Mouse (Mus musculus) lung, postnatal 0 days (tissue): Measurements from ENCODE around the gene Snrpd2. TPM values are rescaled to one million over a fixed set of nuclear protein-coding genes. Genes with fewer than 3 reads are reported as not detected.

ENCODE experiments used
- ATAC-seq: fragments of 200-750 bp; cut with Nextera tagmentation; 2 replicates; pipeline ENCODE4 v1.8.0; 2017; ENCODE audit warnings: moderate library complexity
- DNase-seq: peaks from one replicate; pipeline ENCODE4 v3.0.0-alpha.2; 2016; ENCODE audit warnings: low spot score
- H3K27ac ChIP-seq: fragments of 300-500 bp; sonication (generic); 2 replicates; pipeline ENCODE4 v1.5.1; 2014; ENCODE audit warnings: antibody characterized with exemption, mild to moderate bottlenecking, low read length, mixed read lengths
- H3K27me3 ChIP-seq: fragments of 300-500 bp; sonication (generic); replicated peaks from 2 replicates; pipeline ENCODE4 v1.6.1; 2014; ENCODE audit warnings: low read length, mixed read lengths; ENCODE audit not compliant: insufficient read depth
- H3K36me3 ChIP-seq: fragments of 300-500 bp; sonication (generic); 2 replicates; pipeline ENCODE4 v1.6.1; 2014; ENCODE audit warnings: low read length, mixed read lengths; ENCODE audit not compliant: insufficient read depth
- H3K4me1 ChIP-seq: fragments of 300-500 bp; sonication (generic); 2 replicates; pipeline ENCODE4 v1.6.1; 2014; ENCODE audit warnings: antibody characterized with exemption, low read depth, low read length, mixed read lengths; ENCODE audit not compliant: insufficient read depth
- H3K4me2 ChIP-seq: fragments of 300-500 bp; sonication (generic); replicated peaks from 2 replicates; pipeline ENCODE4 v1.6.1; 2014; ENCODE audit warnings: low read depth, mild to moderate bottlenecking, low read length, moderate library complexity, mixed read lengths
- H3K4me3 ChIP-seq: fragments of 300-500 bp; sonication (generic); 2 replicates; pipeline ENCODE4 v1.5.1; 2014; ENCODE audit warnings: low read depth, low read length
- H3K9ac ChIP-seq: fragments of 300-500 bp; sonication (generic); replicated peaks from 2 replicates; pipeline ENCODE4 v1.6.1; 2014; ENCODE audit warnings: low read depth, mild to moderate bottlenecking
- H3K9me3 ChIP-seq: fragments of 300-500 bp; sonication (generic); 2 replicates; pipeline ENCODE4 v1.6.1; 2016; ENCODE audit warnings: low read length, mixed read lengths
- CTCF ChIP-seq: IDR thresholded peaks from 2 replicates; pipeline ENCODE4 v1.5.1; 2016; ENCODE audit warnings: antibody characterized with exemption, mild to moderate bottlenecking
- EP300 ChIP-seq: IDR thresholded peaks from 2 replicates; pipeline ENCODE4 v1.6.1; 2016; ENCODE audit warnings: antibody characterized with exemption, mild to moderate bottlenecking, control low read depth
- WGBS: fragments of 180-500 bp; shearing (Covaris S2); extraction: QIAGEN DNeasy Blood & Tissue Kit; methylation state at CpG from one replicate; pipeline ENCODE4 v1.1.7; 2014; 5-methylcytosine and 5-hydroxymethylcytosine counted together
- polyA plus RNA-seq: library from polyadenylated mRNA; unstranded; fragments of >200 nt; fragmentation: Nextera tagmentation; extraction: Ambion mirVana; gene quantifications from 2 replicates; pipeline ENCODE4 v1.2.1, GENCODE M21; 2015

Snrpd2 gene
- polyA plus RNA-seq, 1 experiment from 2014 or later: 63.2 TPM

GRCm38 (mm10) chr7:19163752-19164151 is 14.2 kb downstream of the Snrpd2 start:
- H3K4me1 ChIP-seq: peaks cover 14% of the 10 kb centered on the region; the same call in 1 of the 2 replicates
- H3K4me3 ChIP-seq: no peak overlapping the region
- H3K36me3 ChIP-seq: no peaks in the 10 kb centered on the region
- no peak for ATAC-seq
- peak overlapping the region; percentile 33; the same call in 1 of the 2 replicates for H3K4me2 ChIP-seq
- H3K27ac ChIP-seq: no peak overlapping the region; the same call in 1 of the 2 replicates
- 19% methylated on average over 12 of the region's 12 CpGs for WGBS
- no peak overlapping the region for H3K9ac ChIP-seq
- no peaks in the 10 kb centered on the region for H3K9me3 ChIP-seq
- H3K27me3 ChIP-seq: peaks cover 7% of the 10 kb centered on the region; the same call in 1 of the 2 replicates
- no peak for DNase-seq
- no peak for TF ChIP-seq EP300
- no peak for TF ChIP-seq CTCF

GRCm38 (mm10) chr7:19164189-19164588 is 14.7 kb downstream of the Snrpd2 start:
- ATAC-seq: peak; percentile 46
- Histone ChIP-seq H3K9me3 (no peaks in the 10 kb centered on the region), H3K9ac (no peak overlapping the region), H3K27me3 (peaks cover 7% of the 10 kb centered on the region; the same call in 1 of the 2 replicates), H3K27ac (no peak overlapping the region), H3K36me3 (no peaks in the 10 kb centered on the region), H3K4me2 (peak overlapping the region; percentile 33), H3K4me3 (no peak overlapping the region; the same call in 1 of the 2 replicates), H3K4me1 (peaks cover 14% of the 10 kb centered on the region; the same call in 1 of the 2 replicates)
- TF ChIP-seq CTCF: no peak
- no peak for TF ChIP-seq EP300
- 1% methylated on average over 6 of the region's 6 CpGs for WGBS
- peak; percentile 54 for DNase-seq

- H3K4me2 ChIP-seq: peak overlapping the region; percentile 33
- no peak overlapping the region for H3K9ac ChIP-seq
- no peak overlapping the region for H3K4me3 ChIP-seq
- no peaks in the 10 kb centered on the region for H3K9me3 ChIP-seq
- H3K36me3 ChIP-seq: no peaks in the 10 kb centered on the region
- TF ChIP-seq CTCF (no peak), EP300 (no peak)
- H3K4me1 ChIP-seq: peaks cover 10% of the 10 kb centered on the region; the same call in 1 of the 2 replicates
- H3K27me3 ChIP-seq: no peaks in the 10 kb centered on the region; the same call in none of the 2 replicates
- no peak overlapping the region for H3K27ac ChIP-seq
- WGBS: 2% methylated on average over 13 of the region's 13 CpGs
- peak; percentile 65 for DNase-seq
- peak; percentile 35 for ATAC-seq
These were observed 15.5 kb downstream of the Snrpd2 start for GRCm38 (mm10) chr7:19164978-19165377.

GRCm38 (mm10) chr7:19165656-19166423 is 16.3 kb downstream of the Snrpd2 start, which contains the start of gene Gipr:
Gipr (minus strand) TSS chr7:19166127.
- 9% methylated on average over 12 of the region's 14 CpGs for WGBS

DNA sequence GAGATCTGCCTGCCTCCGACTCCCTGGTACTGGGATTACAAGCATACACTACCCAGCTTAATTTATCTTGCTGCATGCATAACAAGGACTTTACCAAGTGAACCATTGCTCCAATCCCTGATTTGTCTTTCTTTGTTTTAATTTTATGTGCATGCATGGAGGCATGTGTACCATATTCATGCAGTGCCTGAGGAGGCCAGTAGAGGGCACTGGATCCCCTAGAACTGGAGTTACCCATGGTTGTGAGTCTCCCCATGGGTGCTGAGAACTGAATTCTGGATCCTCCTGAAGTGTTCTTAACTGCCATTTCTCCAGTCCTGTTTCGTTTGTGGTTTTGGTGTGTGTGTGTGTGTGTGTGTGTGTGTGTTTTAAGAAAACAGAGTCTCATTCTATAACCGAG is 17.5 kb downstream of the Snrpd2 start:
- Histone ChIP-seq H3K27ac (no peak overlapping the region), H3K9ac (no peak overlapping the region), H3K9me3 (no peaks in the 10 kb centered on the region), H3K4me2 (no peak overlapping the region), H3K4me3 (no peak overlapping the region), H3K4me1 (peaks cover 13% of the 10 kb centered on the region; the same call in 1 of the 2 replicates), H3K27me3 (no peaks in the 10 kb centered on the region; the same call in 1 of the 2 replicates), H3K36me3 (no peaks in the 10 kb centered on the region)
- TF ChIP-seq EP300: no peak
- no peak; the same call in 1 of the 2 replicates for TF ChIP-seq CTCF
- no peak for DNase-seq
- no peak for ATAC-seq
- 77% methylated on average over 3 of the region's 3 CpGs for WGBS

More at GRCm38 (mm10) chr7:19165656-19166423, 16.3 kb downstream of the Snrpd2 start, which contains the start of gene Gipr:
- Histone ChIP-seq H3K4me2 (peak within 1 kb of the TSS; percentile 35), H3K36me3 (no peaks in the 10 kb centered on the region), H3K9ac (no peak within 1 kb of the TSS), H3K9me3 (no peaks in the 10 kb centered on the region), H3K4me3 (0 out of 2 replicates have a peak within 1 kb of the TSS, but pooled peaks have one; percentile 5), H3K27me3 (no peaks in the 10 kb centered on the region; the same call in 1 of the 2 replicates), H3K4me1 (peaks cover 9% of the 10 kb centered on the region; the same call in 1 of the 2 replicates), H3K27ac (no peak within 1 kb of the TSS; the same call in none of the 2 replicates)
- ATAC-seq (peak; percentile 53), DNase-seq (peak; percentile 60)
- no peak for TF ChIP-seq CTCF
- TF ChIP-seq EP300: no peak

DNA sequence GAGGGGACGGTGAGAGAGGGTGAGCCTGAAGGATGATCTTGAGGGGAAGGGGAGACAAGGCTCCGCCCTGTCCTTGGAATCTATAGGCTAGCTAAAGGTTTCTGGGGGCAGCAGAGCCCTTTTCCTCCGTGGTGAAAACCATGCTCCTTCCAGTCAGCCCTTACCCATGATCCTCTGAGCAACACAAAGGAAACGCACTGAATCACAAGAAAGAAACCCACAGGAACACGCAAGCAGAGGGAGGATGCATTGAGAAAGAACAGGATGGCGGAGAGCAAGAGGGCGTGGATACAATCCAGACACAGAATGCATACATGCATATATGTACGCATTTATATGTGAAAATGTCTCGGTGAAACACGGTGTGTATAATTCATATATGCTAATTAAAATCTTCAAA is 20.0 kb downstream of the Snrpd2 start:
- Histone ChIP-seq H3K27me3 (no peaks in the 10 kb centered on the region; the same call in 1 of the 2 replicates), H3K4me2 (no peak overlapping the region), H3K4me1 (peaks cover 16% of the 10 kb centered on the region; the same call in 1 of the 2 replicates), H3K4me3 (no peak overlapping the region), H3K36me3 (no peaks in the 10 kb centered on the region), H3K27ac (no peak overlapping the region), H3K9ac (no peak overlapping the region), H3K9me3 (no peaks in the 10 kb centered on the region)
- WGBS: 51% methylated on average over 10 of the region's 10 CpGs
- TF ChIP-seq EP300 (no peak), CTCF (no peak)
- no peak for DNase-seq
- no peak for ATAC-seq
